Mouse (Mus musculus) hindbrain, postnatal 0 days (tissue): ENCODE data around the gene Lpar3. TPM values are rescaled to one million over a fixed set of nuclear protein-coding genes. Genes with fewer than 3 reads are reported as not detected.
A peak's percentile ranks its signal among the peaks of the same experiment; 100 is the strongest.

Experiments
- ATAC-seq: fragments of 200-750 bp; cut with Nextera tagmentation; 2 replicates; pipeline ENCODE4 v1.8.0; 2017; ENCODE audit warnings: mild to moderate bottlenecking, moderate TSS enrichment, moderate library complexity
- DNase-seq: peaks from one replicate; pipeline ENCODE4 v3.0.0-alpha.2; 2015; ENCODE audit warnings: low spot score
- H3K27ac ChIP-seq: fragments of 300-500 bp; sonication (generic); 2 replicates; pipeline ENCODE4 v1.5.1; 2014; ENCODE audit warnings: mild to moderate bottlenecking
- H3K27me3 ChIP-seq: fragments of 300-500 bp; sonication (generic); 2 replicates; pipeline ENCODE4 v1.6.1; 2014; ENCODE audit warnings: low read length, mixed read lengths; ENCODE audit not compliant: insufficient read depth
- H3K36me3 ChIP-seq: fragments of 300-500 bp; sonication (generic); 2 replicates; pipeline ENCODE4 v1.6.1; 2014; ENCODE audit warnings: low read length, mixed read lengths; ENCODE audit not compliant: insufficient read depth
- H3K4me1 ChIP-seq: fragments of 300-500 bp; sonication (generic); 2 replicates; pipeline ENCODE4 v1.6.1; 2014; ENCODE audit warnings: antibody characterized with exemption, low read length, mixed read lengths; ENCODE audit not compliant: insufficient read depth
- H3K4me2 ChIP-seq: fragments of 300-500 bp; sonication (generic); 2 replicates; pipeline ENCODE4 v1.6.1; 2014; ENCODE audit warnings: low read depth, mild to moderate bottlenecking, low read length, moderate library complexity, mixed read lengths
- H3K4me3 ChIP-seq: fragments of 300-500 bp; sonication (generic); 2 replicates; pipeline ENCODE4 v1.5.1; 2014; ENCODE audit warnings: low read length
- H3K9ac ChIP-seq: fragments of 300-500 bp; sonication (generic); replicated peaks from 2 replicates; pipeline ENCODE4 v1.6.1; 2014; ENCODE audit warnings: mild to moderate bottlenecking, low read length, moderate library complexity, mixed read lengths
- H3K9me3 ChIP-seq: fragments of 300-500 bp; sonication (generic); 2 replicates; pipeline ENCODE4 v1.6.1; 2016; ENCODE audit warnings: low read length, mixed read lengths
- CTCF ChIP-seq: IDR thresholded peaks from 2 replicates; pipeline ENCODE4 v1.5.1; 2016; ENCODE audit warnings: antibody characterized with exemption, control low read depth, low read depth
- WGBS: fragments of 180-500 bp; shearing (Covaris S2); extraction: QIAGEN DNeasy Blood & Tissue Kit; methylation state at CpG from one replicate; pipeline ENCODE4 v1.1.7; 2014; 5-methylcytosine and 5-hydroxymethylcytosine counted together
- polyA plus RNA-seq: library from polyadenylated mRNA; unstranded; fragments of >200 nt; fragmentation: Nextera tagmentation; extraction: Ambion mirVana; gene quantifications from 2 replicates; pipeline ENCODE4 v1.2.1, GENCODE M21; 2015
- total RNA-seq: library from RNA; depleted of rRNA; stranded (reverse); fragments of >200 nt; gene quantifications from 2 replicates; pipeline ENCODE4 v1.2.3, GENCODE M21; 2014

Gene Lpar3
- total and polyA plus RNA-seq, 2 experiments from 2014 or later = 0.50 to 0.58 TPM

- TF ChIP-seq CTCF = no peak
- Histone ChIP-seq H3K36me3 (no peaks in the 10 kb centered on the region), H3K9ac (no peak overlapping the region), H3K4me1 (0 out of 2 replicates have a peak, but pooled peaks cover 3% of the 10 kb centered on the region), H3K9me3 (no peaks in the 10 kb centered on the region), H3K27ac (no peak overlapping the region), H3K4me2 (no peak overlapping the region), H3K4me3 (no peak overlapping the region), H3K27me3 (no peaks in the 10 kb centered on the region)
- 78% methylated on average over 17 of the region's 17 CpGs for WGBS
- DNase-seq = no peak
- ATAC-seq = no peak
Measured at GRCm38 (mm10) chr3:146196780-146197743, 23.7 kb upstream of the Lpar3 start.

GRCm38 (mm10) chr3:146197785-146198184 is 23.0 kb upstream of the Lpar3 start:
- Histone ChIP-seq H3K4me3 (no peak overlapping the region), H3K36me3 (no peaks in the 10 kb centered on the region), H3K4me1 (0 out of 2 replicates have a peak, but pooled peaks cover 3% of the 10 kb centered on the region), H3K4me2 (no peak overlapping the region), H3K9ac (no peak overlapping the region), H3K9me3 (no peaks in the 10 kb centered on the region), H3K27ac (no peak overlapping the region), H3K27me3 (no peaks in the 10 kb centered on the region)
- no peak for DNase-seq
- ATAC-seq = no peak
- 90% methylated on average over 12 of the region's 12 CpGs for WGBS
- TF ChIP-seq CTCF = no peak

DNA sequence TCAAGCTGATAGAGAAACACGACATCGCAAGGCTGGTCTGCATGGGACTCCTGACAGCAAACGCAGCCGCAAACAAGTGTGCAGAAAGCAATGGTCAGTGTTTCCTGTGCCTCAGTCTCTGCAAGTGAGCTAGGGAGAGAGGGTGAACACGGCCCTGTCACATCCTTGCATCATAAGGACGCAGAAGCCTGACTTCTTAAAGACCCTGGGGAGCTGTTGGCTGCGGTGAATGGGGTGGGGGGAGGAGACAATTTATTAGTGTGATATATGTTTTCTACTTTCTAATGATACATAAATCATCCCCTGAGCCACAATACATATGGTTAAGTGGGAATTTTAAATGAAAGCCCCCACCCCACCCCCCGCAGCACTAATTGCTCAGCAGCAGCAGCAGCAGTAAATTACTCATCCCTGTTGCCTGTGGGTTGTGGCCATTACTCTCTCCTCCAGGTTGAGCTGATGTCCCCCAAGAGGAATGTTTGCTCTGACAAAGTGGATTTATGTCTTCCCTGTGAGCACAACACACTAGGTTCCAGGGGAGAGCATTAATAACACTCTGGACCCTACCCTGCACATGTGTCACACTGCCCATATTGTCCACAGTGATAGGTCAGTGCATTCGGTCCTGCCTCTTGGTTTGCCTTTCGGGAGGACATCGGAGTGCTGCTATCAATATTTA is 21.8 kb upstream of the Lpar3 start:
- Histone ChIP-seq H3K27ac (no peak overlapping the region), H3K9ac (no peak overlapping the region), H3K4me3 (no peak overlapping the region), H3K9me3 (no peaks in the 10 kb centered on the region), H3K27me3 (no peaks in the 10 kb centered on the region), H3K4me1 (0 out of 2 replicates have a peak, but pooled peaks cover 3% of the 10 kb centered on the region), H3K36me3 (no peaks in the 10 kb centered on the region), H3K4me2 (no peak overlapping the region)
- no peak for TF ChIP-seq CTCF
- WGBS = 66% methylated on average over 11 of the region's 11 CpGs
- ATAC-seq (0 out of 2 replicates have a peak, but pooled peaks have one; percentile 29), DNase-seq (no peak)

DNA sequence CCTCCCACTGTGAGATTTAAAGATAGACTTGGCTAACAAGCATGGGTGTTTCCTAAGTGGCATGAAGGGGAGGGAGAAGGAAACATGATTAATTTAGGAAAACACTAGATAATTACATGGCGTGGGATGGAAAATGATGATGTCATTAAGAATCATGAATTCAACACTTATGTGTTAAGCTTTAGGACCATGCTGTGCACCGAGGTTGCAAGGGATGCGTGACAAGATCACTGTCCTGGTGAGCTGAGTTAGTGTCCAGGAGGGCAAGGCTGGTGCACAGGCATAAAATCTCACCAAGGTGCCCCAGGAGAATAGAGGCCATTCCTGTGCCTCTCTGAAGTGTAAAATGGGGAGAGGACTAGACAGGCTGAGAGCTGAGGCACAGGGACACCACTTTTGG is 21.3 kb upstream of the Lpar3 start:
- ATAC-seq (0 out of 2 replicates have a peak, but pooled peaks have one; percentile 32), DNase-seq (no peak)
- Histone ChIP-seq H3K27me3 (no peaks in the 10 kb centered on the region), H3K27ac (no peak overlapping the region), H3K9me3 (no peaks in the 10 kb centered on the region), H3K4me1 (0 out of 2 replicates have a peak, but pooled peaks cover 3% of the 10 kb centered on the region), H3K9ac (no peak overlapping the region), H3K4me3 (no peak overlapping the region), H3K36me3 (no peaks in the 10 kb centered on the region), H3K4me2 (no peak overlapping the region)
- WGBS = 75% methylated on average over 3 of the region's 3 CpGs
- no peak for TF ChIP-seq CTCF

- no peak for TF ChIP-seq CTCF
- H3K36me3 ChIP-seq = no peaks in the 10 kb centered on the region
- H3K9me3 ChIP-seq = no peaks in the 10 kb centered on the region
- H3K27ac ChIP-seq = no peak overlapping the region
- no peaks in the 10 kb centered on the region for H3K27me3 ChIP-seq
- ATAC-seq = no peak
- H3K9ac ChIP-seq = no peak overlapping the region
- no peaks in the 10 kb centered on the region for H3K4me1 ChIP-seq
- H3K4me3 ChIP-seq = no peak overlapping the region
- DNase-seq = no peak
- WGBS = 83% methylated on average over 2 of the region's 2 CpGs
- no peak overlapping the region for H3K4me2 ChIP-seq
Measured at GRCm38 (mm10) chr3:146204375-146204774, 16.4 kb upstream of the Lpar3 start.

DNA sequence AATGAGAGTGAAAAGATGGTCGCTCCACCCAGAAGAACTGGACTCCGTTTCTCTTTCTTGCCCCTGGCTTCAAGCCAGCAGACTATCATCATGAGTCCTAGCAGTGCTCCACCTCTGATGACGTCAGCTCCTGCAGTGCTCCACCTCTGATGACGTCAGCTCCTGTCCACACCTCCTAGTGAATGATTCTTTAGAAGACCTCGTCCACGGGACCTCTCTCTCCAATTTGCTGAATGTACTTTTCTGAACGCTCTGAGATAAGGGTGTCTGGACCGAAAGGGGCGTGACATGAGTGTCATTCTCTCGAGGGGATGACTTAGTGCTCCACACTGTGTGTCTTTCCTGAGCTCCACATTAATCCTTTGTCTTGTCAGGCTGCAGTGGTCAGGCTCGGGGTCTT is 15.5 kb upstream of the Lpar3 start:
- 75% methylated on average over 11 of the region's 11 CpGs for WGBS
- H3K4me1 ChIP-seq = no peaks in the 10 kb centered on the region

More for the DNA sequence above, 15.5 kb upstream of the Lpar3 start:
- no peaks in the 10 kb centered on the region for H3K27me3 ChIP-seq
- H3K4me3 ChIP-seq = no peak overlapping the region
- DNase-seq (no peak), ATAC-seq (no peak)
- H3K9ac ChIP-seq = no peak overlapping the region
- no peak overlapping the region for H3K27ac ChIP-seq
- no peaks in the 10 kb centered on the region for H3K9me3 ChIP-seq
- no peak for TF ChIP-seq CTCF
- H3K4me2 ChIP-seq = no peak overlapping the region
- H3K36me3 ChIP-seq = no peaks in the 10 kb centered on the region
